Mouse (Mus musculus) urinary bladder, postnatal 25 days (tissue): ENCODE data around the gene Ensa.
"Not testable (repeated sequence)": the region's sequence is repeated elsewhere in the genome, so short reads cannot be mapped to it uniquely, and the experiment has no call there.

ENCODE experiments used
- DNase-seq: peaks from one replicate; pipeline ENCODE4 v3.0.0; 2022; ENCODE audit warnings: low spot score

The Ensa gene

GRCm38 (mm10) chr3:95662724-95663449, 38.1 kb downstream of the Ensa start:
- DNase-seq: no peak

DNA sequence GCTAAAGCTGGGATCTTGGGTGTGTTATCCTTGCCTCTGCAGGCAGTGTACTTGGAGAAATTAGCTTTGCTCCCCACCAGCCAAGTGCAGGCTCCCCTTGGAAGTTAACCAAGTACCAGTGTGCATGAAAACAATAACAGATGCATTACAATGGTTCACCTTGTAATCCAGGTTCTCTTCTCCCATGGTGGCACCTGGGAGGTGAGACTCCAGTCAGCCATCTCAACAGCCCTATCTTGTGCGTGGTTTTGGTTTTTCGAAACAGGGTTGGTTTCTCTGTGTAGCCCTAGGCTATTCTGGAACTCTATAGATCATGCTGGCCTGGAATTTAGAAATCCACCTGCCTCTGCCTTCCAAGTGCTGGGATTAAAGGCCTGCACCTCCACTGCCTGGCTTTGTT, 38.7 kb downstream of the Ensa start:
- DNase-seq: no peak

GRCm38 (mm10) chr3:95663969-95664608, 39.3 kb downstream of the Ensa start:
- DNase-seq: no peak

- no peak for DNase-seq
Measured at GRCm38 (mm10) chr3:95664940-95665352, 40.2 kb downstream of the Ensa start.

DNA sequence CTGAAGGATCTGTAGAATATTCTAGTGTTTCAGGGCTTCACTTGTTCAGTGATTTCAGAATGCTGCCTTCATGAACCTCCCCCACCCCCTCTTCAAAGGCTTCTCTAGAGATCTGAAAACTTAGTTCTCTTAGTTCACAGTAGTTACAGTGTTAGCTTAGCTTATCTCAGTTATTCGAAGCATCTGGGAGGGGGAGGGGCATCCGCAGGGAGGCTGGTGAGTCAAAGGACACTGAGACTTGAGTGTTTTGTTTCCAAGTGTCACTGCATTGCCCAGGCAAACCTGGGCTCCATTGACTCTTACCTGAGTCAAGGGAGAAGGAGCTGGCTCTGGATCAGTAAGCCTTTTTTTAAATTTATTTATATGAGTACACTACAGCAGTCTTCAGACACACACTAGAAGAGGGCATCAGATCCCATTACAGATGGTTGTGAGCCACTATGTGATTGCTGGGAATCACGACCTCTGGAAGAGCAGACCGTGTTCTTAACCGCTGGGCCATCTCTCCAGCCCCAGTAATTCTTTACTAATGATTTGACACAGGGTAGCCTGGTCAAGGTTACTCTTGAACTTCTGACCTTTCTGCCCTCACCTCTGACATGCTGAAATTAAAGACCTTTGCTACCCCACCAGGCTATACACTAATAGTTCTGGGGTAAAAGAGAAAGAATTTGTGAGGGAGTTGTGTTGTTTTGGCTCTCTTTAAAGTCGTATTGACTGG, 41.5 kb downstream of the Ensa start:
- peak; percentile 65 for DNase-seq

DNA sequence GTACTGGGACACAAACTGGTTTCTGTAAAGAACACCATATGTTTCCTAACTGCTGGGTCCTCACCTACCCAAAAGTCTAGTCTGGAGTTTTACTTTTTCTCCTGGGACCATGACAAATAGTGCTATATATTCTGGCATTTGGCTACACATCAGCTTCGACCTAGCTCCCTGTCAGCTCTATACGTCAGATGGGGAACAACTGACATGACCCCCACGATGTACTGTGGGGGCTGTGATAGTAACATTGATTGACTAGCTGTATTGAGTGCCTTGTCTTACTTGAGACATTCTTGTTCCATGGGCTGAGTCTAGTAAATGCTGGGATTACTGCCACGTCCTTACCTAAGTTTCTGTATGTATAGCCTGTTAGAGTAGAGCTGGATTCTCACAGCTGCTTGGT, 42.7 kb downstream of the Ensa start:
- no peak for DNase-seq

DNA sequence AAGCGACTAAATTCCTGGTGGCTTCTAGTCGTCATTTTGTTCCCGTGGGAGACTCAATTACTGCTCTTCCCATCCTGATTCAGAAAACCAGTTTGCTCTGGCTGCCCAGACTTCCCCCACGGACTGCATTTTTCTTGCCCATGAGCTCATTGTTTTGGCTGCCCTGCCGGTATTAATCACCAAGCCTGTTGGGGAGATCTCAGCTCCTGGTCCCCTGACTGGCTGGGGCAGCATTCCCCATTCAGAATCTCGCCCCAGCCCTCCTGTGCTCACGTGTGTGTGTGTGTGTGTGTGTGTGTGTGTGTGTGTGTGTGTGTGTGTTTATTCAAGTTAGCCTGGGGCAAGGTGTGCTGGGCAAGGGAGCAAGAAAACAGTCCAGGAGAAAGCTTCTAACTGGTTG, 43.2 kb downstream of the Ensa start:
- no peak for DNase-seq

GRCm38 (mm10) chr3:95668589-95669308, 44.0 kb downstream of the Ensa start:
- no peak for DNase-seq

- DNase-seq: no peak
Measured at GRCm38 (mm10) chr3:95669309-95669665, 44.5 kb downstream of the Ensa start.

DNA sequence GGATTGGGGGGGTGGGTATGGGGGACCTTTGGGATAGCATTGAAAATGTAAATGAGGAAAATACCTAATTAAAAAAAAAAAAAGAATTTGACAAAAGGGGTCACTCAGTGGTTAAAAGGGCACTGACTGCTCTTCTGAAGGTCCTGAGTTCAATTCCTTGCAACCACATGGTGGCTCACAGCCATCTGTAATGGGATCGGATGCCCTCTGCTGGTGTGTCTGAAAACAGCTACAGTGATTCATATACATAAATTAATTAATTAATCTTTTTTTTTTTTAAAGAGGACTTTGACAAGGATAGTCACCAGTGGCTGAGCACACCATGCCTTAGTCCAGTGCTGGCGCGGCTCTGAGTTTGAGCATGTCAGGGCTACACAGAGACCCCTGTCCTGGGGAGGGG, 45.6 kb downstream of the Ensa start:
- DNase-seq: not testable (repeated sequence)

DNA sequence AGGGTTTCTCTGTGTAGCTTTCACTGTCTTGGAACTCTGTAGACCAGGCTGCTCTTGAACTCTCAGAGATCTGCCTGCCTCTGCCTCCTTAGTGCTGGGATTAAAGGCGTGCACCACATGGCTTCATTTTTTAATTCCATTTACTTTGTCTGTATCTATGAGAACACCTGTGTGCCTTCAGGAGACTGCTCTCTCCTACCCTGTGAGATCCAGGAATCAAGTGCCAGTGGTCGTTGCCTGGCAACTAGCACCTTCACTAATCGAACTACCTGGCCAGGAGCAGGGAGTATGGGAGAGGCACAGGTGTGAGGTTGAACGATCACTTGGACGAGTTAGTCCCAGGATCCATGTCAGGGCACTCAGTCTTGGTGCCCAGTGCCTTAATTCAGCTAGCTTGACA, 46.4 kb downstream of the Ensa start:
- no peak for DNase-seq

- no peak for DNase-seq
Measured at GRCm38 (mm10) chr3:95672461-95672860, 47.7 kb downstream of the Ensa start.

DNA sequence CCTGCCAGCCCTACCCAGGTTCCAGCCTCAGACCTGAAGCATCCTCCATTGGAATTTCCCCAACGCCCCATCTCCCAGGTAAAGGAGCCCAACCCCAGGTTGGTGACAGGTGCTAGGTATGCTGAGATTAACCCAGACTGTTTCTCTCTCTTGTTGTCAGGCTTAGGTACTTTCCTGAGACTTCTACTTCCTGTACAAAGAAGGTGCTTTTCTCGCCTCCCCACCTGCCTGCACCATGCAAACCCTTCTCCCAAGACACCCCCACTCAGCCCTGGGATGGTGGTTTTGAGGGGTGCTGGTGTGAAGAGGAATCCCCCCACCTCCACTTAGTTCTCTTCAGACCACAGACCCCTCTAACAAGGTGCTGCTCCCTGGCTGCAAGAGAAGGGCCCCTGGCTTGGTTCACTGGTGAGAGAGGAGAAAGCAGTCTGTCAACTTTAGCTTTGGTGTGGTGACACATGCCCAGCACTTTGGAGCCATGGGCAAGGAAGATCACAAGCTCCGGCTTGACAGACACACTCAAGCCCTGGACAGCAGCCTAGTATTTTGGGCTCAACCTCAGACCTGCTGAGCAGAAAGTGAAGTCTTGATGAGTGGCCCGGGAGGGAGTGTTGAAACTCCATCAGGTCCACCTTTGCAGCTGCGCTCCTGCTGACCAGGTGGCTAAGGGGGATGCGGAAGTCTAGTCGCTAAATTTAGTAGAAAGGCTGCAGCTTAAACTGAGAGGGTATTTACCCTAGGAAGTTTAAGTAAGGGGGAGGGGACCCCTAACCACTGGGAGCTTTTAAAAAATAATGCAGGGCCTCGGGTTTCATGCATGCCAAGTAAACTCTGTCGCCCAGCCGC, 48.3 kb downstream of the Ensa start:
- no peak for DNase-seq

- DNase-seq: no peak
Measured at GRCm38 (mm10) chr3:95673707-95674211, 49.0 kb downstream of the Ensa start.

GRCm38 (mm10) chr3:95674236-95674635, 49.4 kb downstream of the Ensa start:
- no peak for DNase-seq

DNA sequence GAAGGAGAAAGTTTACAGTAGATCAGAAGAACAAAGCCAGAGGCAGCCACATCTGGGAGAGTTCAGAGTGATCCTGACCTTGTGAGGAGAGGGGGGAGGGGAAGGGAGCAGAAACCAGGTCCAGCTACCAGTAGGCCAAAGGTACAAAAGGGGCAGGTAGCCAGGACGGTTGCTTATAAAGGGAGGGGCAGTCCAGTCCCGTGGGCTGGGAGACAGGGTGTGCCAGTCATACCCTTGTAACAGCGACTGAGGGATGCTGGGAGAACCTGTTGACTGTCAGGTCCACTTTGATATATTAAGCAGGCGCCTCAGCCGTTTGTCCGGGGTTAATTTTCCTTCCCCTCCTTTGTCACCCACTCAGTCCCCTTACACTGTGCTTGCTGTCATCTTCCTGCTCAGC, 50.0 kb downstream of the Ensa start:
- DNase-seq: no peak

DNA sequence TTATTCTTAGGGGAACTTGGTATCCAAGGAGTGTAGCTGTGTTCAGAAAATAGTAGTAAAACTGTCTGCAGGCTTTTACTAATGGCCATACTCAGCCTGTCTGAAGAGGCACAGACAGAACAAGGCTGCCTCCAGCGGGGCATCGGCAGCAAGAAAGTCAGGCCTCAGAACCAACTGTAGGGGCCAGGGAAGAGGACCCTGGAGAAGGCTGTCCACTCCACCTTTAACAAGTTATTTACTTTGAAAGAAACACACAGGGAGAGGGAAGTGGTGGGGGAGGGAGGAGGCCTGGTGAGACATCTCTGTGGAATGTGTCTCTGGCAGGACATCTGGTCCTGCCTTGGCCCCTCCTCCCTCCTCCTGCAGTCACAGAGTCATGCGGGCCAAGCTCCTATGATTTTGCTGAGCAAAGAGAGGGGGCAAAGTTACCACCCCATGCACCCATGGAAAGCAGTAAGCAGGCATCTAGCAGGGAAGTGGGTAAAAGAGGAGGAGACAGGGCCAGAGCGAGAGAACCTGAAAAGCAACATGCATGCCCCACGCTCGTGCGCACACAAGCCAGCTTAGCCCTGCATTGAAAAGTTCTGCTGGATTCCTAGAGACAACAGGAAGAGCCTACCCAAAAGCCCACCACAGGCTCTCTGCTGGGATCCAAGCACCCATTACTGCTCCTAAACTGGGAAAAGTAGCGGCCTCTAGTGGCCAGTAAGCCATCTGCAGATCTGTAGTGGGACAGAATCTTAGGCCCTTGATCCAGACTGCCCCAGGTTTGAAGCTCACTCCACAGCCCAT, 50.7 kb downstream of the Ensa start:
- peak; percentile 68 for DNase-seq

DNA sequence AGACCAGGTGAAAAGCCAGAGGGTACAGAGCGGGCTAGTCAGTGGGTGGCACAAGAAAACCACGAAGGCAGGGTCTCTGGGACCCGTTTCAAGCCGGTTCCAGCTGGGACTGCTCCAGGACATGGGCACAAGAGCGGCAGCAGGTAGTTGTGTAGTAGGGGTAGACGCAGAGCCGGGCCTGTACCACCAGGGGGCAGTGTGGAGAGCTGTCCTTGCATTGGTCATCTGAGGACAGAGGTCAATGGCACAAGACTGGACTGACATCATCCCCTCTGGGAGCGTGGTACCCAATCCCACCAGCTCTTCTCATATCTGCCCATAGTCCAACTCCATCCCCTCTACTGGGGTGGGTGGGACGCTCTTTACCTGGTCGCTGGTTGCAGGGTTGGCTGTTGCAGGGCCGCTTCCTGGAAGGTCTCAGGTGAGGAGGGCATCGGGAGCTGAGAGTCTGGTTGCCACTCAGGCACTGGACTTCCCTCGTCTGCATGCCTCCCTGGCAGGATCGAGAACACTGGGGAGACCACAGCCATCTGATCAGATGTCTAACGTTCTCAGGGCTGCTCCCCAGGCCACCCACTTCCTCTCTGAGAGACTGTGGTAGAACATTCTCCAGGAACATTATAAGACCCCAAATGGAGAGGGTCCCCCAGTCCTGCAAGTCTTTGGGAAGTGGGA, 52.1 kb downstream of the Ensa start:
- DNase-seq: peak; percentile 81

GRCm38 (mm10) chr3:95677420-95678090, 52.8 kb downstream of the Ensa start:
- no peak for DNase-seq

DNA sequence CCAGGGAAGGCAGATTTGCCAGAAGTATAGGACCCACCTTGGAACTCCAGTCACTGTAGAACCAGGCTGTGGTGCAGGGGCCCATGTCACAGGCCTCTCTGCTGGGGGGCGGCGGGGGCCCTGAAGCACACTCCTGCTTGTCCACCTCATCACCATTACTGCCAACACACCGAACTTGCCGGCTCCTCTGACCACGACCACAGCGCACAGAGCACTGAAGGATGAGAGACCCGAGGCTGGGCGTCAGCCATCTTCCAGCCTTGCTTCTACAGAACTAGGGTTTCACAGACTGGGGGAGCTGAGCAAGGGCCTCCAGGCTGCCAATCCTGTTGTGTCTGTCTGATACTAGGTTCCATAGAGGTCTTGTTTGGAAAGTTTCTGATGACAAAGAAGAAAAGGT, 54.8 kb downstream of the Ensa start:
- no peak for DNase-seq
